Mouse (Mus musculus): ENCODE results near the gene Fam57b.

The Fam57b gene

DNA sequence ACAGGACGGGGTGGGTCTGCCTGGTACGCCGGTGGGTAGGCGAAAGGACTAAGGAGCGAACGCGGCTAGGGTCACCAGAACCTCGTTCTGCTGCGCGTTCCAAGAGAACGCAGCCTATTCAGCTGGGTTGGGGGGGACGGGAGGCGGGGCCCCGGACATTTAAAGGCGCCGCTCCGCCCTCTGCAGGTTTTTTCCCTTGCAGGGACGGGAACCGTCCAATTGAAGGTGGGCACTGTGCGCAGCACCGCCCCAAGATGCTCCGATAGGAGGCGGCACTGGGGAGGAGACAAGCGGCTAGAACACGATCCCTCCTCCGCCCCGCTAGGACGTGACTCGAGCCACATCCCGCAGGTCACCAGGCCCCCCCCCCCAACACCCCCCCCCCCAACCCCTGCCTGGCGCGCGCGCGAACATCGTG lies 1.6 kb downstream of the Fam57b start:
- peak; percentile 89 for DNase-seq (ENCODE audit: low spot score)

DNA sequence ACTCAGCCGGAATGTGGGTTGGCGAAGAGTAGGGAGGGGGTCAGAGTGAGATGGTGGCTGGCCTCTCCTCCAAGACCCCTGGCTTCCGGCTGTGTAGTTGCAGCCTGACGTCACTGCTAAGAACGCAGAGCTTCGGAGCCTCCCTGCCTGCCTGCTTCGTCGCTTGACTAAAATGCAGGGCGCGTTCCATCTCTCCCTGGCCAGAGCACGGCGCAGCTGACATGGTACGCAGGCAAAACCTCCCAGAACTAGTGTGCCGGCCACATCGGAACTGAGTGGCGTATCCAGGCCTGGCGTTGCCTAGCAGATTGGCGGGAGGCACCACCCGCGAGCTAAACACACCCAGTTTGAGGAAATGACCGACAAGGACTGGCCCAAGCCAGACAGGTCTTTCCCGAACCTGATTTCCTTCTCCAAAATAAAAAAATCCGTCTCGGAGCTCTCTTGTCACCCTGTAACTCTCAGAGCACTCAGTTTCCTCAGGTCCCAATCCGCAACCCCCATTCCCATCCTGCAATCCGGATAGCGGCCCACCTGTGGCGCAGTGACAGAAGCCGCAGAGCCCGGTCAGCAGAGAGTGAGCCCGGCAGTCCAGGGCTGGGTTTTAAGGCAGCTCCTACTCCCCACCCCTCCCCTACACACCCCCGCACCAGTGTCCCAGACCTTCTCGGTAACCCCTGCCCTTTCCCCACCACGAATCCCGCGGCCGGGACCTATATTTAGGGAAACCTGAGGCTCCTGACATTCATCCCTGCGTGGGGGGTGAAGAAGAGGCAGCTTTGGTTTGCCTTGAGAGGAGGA lies 2.2 kb downstream of the Fam57b start:
- no peak for DNase-seq (ENCODE audit: low spot score)

DNA sequence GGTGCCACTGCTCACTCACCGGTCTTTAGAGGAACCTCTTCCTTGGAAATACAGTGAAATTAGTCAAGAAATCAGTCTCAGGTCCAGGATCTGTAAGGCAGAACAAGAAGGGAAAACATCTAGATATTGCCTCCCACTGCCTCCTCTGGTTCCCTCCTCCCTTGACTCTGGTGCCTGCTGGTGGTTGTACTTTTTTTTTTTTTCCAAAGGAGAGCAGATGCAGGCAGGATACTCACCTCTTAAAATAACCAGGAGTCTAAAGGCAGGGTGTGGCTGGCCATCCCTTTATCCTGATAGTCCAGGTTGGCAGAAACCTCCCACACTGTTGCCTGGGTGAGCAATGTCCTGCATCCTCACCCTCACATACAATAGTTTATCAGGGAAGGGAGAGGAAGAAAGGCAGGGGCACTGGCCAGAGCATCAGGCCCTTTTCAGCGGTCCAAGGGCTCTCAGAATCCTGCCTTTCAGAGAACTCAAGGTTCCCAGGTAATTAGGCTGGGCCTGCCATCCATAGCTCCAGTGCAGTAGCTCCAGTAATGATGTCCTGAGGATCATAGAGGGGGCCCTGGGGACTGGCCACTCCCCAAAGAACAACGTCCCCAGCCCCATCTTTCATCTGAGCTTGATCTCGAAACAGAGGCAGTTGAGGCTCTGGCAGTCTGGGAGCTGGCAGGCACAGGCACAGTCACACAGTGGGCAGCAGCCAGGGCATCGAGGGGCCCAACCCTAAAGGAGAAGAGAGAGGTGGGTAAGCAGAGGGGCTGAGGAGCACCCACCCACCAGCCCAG lies 3.0 kb downstream of the Fam57b start:
- DNase-seq (ENCODE audit: low spot score) = no peak

DNA sequence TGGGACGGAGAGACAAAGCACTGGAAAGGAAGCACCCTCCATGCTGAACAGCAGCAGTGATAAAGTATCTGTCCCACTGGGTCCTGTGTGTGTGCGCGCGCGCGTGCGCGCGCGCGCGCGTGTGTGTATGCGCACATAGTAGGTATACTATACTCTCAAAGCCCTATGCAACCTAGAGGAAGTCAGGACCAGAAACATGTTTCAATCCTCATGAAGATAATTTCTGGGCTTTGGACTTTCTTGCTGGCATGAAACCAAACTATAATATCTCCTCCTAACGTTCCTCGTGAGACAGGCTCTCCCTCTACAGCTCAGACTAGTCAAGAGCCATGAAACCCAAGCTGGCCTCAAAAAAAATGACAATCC lies 3.6 kb downstream of the Fam57b start:
- DNase-seq (ENCODE audit: low spot score) = no peak

DNA sequence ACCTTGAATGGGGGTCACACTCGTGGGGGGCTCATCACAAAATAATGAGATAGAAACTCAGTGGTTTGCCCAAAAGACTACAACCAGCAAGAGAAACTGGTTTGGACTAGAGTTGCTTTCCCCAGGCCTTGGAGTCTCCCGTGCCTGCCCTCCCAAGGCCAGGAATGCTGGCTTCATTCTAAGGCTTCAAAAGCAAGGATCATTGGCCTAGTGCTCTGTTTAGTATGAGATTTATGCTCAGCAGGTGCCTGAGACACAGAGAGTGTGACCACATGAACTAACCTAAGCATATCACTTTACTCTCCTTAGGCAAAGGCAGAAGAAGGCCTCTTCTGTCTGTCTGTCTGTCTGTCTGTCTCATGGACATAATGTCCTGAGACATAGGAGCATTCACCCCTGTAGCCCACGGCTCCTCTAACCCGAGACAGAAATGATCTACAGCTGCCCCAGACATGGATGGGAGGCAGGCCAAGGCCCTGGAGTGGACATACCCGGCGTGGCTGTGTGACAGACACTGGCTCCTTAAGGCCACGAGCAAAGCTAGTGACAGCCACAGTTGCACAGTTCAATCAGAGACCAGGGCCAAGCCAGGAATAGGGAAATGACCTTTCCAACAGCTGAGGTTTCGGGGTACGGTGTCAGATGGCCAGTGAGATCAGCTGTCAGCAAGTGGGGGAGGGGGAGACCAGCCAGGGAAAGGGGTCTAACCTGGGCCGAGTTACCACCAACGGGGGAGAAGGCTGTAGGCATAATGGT lies 4.8 kb downstream of the Fam57b start:
- DNase-seq (ENCODE audit: low spot score) = no peak

DNA sequence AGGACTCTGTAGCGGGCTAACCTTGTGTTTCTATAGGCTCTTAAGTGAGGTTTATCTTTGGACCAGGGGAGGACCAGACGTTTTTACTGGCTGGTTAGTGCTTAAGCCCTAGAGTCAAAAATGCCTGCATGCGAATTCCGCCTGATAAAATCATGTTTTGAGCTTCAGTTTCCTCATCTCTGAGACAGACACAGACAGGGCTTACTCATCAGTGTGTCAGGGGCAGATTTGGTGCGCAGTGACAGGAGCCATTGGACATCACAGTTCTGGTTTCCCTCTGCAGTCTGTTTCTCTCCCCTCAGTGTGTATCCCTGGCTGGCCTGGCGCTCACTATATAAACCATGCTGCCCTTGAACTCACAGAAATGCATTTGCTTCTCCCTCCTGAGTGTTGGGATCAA lies 5.7 kb downstream of the Fam57b start:
- DNase-seq (ENCODE audit: low spot score) = no peak

DNA sequence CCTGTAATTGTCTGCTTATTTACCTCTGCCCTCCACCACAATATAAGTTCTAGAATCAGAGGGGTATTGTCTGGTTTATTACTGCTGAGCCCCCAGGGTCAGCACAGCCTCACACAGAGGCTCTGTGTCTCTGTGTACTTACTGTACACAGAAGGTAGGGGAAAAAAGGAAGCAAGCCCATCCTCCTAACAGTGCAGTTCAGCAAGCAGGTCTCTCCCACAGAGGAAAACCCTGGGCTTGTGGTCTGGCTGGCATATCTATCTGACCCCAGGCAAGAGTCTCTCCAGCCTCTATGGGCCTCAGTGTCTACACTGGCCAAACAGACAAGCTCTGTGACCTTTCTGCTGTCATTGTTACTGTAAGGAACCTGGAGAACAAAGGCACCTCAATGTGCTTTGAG lies 6.3 kb downstream of the Fam57b start:
- no peak for DNase-seq (ENCODE audit: low spot score)

DNA sequence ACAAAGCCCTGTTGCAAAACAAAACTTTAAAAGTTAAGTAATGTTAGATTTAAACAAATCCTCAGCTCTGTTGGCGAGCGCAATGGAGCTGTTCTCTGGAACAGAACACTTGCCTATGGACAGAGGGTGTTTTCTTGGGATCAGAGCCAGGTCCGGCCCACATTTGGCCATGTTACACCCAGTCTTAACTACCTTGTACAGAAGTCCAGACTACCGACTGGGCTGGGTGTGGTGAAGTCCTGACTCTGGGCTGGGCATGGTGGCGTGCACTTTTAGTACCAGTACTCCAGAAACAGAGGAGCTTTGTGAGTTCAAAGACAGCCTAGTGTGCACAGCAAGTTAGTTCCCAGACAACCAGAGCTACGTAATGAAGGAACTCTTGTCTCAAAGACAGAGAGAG lies 9.5 kb downstream of the Fam57b start:
- DNase-seq (ENCODE audit: low spot score) = no peak

DNA sequence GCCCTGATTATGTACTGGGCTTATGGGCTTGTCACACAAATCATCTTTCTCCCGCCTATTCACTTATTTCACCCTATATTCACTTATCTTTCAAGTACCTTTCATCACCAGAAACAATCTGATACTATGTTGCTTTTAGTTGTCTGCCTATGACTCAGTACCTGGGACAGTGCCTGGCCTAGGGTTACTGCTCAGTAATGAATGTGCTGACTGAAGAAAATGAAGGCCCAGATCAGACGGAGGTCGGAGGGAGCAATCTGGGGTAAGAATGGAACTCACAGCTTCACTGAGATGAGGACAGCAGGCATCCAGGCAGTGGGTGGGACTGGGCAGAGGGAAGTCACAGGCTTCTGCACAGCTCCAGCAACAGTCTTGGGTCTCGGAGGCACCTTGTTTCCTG lies 9.9 kb downstream of the Fam57b start:
- no peak for DNase-seq (ENCODE audit: low spot score)

DNA sequence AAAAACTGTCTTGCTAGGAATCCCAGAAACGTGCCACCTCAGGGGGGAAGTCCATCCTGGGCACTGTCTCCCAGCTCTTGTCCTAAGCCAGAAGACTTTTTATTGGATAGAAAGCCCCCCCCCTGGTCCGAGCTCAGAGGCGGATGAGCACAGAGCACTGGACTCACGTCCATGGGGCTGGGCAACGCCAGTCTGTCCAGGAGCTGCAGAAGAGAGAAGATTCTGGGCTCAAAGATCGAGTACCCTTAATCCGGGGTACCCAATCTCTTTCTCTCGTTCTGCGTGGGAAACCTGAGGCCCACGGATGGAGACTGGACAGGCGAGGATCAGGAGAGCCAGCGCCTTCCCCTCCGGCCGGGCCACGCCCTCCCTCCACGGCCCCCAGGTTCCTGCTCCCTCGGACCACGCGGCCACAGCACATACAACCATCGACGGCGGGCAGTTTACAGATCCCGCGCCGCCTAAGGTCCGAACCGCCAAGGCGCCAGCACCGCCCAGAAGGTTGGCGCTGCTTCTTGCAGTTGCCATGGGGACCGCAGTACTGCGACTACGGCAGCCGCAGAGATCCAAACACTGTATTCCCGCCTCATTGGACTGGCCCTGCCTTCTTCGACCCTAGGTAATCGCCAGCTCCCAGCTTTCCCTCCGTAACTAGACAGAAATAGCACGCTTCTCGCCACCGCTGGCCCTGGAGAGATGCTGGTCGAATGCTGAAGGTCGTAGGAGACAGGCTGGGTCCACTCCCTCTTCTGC lies 11.4 kb downstream of the Fam57b start:
- peak; percentile 83 for DNase-seq (ENCODE audit: low spot score)

DNA sequence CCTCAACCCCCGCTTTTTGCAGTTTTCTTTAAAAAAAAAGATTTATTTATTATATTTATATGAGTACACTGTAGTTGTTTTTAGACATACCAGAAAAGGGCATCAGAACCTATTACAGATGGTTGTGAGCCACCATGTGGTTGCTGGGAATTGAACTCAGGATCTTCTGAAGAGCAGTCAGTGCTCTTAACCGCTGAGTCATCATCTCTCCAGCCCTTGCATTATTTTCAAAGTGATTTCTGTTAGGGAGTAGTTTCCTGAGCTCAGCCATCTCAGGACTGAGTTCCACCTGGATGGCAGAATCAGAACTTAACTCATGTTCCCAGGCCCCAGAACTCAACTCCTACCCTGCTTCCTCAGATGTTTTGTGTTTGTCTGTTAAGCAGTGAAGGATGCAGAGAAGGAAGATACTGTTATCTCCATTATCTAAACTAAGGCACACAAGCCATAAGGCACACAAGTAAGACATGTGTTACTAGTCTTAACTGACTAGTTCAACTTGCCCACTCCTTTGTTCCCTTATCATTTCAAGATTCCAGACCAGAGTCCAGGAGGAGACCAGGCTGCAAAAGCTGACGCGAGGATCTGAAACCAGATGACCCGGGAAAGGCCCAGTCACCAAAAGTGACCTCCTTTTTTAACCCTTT lies 12.4 kb downstream of the Fam57b start:
- DNase-seq (ENCODE audit: low spot score) = no peak

DNA sequence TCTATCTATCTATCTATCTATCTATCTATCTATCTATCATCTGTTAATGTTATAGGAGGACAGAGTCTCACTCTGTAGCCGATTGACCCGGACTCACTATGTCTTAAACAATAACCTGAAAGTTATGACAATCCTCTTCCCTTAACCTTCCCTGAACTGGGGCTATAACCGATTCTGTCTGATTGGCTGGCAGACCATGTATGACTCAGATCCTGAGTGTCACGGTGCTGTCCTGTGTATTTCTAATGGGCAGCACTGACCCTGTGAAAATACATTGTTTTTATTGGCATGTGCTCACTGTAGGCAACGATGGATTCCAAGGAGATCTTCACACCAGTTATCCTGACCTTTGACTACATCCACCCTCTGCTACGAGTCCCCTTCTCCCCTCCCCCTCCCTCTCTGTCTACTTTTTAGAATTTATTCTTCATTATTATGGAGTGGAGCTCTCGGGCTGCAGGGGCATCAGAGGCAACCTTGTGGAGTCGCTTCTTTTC lies 18.3 kb downstream of the Fam57b start:
- no peak for DNase-seq (ENCODE audit: low spot score)

DNA sequence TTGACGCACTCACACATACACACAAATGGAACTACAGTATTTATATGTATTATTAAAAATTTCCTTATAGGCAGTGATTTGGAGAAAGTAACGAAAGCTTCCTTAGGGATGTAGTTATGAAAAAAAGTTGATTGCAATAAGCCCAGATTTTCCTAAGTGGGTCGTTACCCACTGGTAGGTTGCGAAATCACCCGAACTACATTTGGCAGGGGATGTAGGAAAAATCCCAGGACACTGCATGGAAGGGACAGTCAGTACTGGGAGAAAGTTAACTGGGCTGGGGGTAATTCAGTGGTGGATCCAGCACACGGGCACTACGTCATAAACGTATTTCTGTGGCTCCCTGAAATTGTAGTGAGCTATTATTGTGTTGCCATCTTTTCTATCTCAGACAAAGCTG lies 19.0 kb downstream of the Fam57b start:
- no peak for DNase-seq (ENCODE audit: low spot score)

DNA sequence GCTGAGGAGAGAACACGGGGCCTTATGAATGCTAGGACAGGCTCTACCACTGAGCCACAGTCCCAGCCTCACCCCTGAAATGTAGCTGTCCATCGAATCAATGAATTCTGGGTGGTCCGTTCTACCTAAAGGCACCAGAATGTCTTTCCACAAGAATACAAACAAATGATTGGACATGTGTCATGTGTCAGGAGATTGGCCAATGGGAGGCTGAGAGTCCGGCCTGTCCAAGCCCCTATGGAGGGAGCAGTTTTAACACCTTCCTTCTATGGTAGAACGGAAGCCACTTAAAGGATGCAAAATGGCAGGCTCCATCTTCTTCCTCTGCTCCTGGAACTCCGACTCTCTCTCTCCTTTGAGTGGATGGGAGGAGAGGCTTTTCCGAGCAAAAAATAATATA lies 20.1 kb downstream of the Fam57b start:
- DNase-seq (ENCODE audit: low spot score) = no peak

DNA sequence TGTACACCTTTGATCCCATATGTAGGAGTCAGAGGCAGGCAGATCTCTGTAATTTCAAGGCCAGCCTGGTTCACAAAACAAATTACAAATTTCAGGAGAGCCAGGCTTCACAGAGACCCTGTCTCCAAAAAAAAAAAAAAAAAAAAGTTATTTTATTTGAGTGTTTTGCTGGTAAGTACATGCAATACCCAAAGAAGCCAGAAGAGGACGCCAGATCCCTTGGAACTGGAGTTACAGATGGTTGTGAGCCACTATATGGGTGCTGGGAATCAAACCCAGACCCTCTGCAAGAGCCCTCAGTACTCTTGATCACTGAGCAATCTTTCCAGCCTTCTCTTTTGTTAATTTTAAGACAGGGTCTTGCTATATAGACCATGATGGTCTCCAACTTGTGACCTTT lies 21.4 kb downstream of the Fam57b start:
- no peak for DNase-seq (ENCODE audit: low spot score)

DNA sequence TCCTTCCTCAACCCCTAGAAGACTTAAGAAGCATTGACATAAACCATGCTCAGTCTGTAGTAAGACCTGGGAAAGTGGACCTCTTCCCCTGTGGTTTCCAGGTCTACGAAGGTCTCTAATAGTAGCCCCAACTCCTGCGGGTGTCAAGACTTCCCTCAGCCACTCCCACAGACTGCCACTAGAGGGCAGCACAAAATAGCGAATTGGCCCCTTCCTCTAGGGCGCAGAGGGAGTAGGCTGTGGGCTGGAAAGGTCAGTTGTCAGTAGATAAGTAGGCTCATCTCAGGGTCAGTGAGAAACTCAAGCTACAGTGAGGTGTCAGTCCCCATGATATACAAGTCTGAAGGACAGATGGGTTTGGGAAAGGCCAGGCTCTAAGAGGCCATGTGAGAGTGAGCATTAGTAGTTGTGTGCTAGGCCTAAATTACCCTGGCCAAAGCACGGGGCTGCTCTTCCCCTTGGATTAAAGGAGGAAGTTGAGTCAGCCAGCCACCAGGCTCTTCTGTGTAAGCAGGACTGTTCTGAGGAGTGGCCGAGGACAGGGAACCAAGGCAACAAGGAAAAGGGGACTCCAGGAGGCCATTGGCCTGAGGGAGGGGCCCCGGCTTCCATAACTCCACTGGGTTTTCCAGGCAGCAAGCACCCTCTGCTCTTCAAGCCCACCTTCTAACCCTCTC lies 24.5 kb downstream of the Fam57b start:
- DNase-seq (ENCODE audit: low spot score) = peak; percentile 78

DNA sequence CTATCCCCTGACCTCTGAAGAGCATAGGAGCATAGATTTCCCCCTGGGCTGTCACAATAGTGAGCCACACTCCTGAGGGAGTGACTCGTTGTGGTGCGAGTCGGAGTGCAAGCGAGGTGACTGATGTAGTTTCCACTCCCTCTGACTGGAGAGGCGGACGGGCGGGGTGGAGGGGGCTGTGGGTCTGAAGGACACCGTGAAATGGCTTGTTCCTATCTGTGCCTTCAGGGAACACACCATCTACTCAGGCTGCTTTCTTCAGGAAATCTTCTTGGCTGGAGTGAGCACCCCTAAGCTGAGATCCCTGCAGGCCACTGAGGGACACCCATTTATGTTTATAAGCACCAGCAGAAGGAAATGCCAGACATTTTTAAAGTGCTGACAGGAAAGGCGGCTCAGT lies 25.3 kb downstream of the Fam57b start:
- DNase-seq (ENCODE audit: low spot score) = no peak

DNA sequence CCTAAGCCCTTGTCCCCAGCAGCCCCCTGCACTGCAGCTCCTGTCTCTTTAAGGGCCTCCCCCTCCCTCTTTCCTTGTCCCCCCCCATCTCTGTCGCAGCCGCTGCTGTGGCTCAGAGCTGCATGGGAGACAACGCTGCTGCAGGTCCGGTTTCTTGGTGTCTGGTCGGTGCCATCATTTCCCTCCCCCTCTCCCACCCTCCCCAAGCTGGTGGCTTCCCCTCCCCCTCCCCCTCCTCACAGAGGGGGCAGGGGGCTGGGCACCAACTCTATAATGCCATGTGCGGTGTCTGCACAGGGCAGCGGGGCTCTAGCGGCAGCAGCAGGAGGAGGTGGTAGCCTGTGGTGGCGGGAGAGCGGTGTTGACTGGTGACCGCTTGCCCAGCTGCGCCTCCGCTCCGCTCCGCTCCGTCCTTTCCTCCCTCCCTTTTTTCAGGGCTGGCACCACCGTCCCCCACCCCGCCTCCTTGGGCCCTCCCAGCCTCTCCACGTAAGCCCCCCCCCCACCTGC lies 25.8 kb downstream of the Fam57b start:
- DNase-seq (ENCODE audit: low spot score) = no peak

DNA sequence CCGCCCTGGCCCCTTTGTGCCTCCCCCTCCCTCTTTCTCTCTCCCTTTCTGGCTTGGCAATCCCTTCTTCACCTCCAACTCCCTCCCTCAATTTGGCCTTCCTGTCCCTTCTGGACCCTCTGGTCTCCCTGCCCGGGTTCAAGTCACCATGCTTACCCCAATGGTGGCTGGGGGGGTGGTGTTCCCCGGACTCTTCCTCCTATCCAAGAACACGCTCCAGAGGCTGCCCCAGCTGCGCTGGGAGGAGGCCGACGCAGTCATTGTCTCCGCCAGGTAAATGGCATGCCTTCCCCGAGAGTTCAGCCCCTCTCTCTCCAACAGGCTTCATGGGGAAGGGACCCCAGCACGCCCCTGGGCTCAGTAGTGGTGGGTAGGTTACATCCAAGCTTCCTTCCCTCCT lies 26.5 kb downstream of the Fam57b start:
- DNase-seq (ENCODE audit: low spot score) = no peak

DNA sequence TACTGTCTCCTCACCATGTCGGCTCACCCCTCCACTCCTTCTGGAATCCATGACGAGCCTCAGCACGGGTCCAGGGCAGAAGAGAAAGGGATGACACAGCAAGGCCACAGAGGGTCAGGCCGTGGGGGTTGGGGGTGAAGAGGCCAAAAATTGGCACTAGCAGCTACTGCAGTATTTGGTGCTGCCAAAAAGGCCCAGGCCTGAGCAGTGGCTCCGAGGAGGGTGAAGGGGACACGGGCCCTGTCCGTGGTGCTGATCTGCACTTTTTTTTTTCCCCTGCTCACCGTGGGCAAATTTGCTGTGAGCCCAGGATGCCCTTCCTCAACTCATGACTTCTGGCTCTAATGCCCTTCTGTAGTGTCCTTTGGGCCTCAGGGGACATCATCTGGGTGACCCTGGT lies 27.9 kb downstream of the Fam57b start:
- no peak for DNase-seq (ENCODE audit: low spot score)

DNA sequence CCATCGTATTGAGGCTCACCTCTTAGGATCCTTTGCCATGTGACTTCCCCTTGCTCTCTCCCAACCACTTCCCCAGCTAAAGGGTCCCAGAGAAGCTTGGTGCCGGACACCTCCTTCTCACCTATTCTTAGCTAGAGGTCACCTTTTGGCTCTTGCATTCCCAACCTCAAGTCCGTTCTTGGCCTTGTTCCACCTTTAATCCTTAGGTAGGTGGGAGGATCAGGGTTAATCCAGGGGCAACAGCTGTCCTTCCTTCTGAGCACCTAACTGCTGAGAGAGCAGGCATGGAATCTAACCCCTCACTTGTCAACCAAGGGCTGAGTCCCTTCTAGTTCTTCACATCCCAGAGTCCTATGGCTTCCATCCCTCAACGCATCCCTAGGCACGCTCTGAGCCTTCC lies 28.5 kb downstream of the Fam57b start:
- no peak for DNase-seq (ENCODE audit: low spot score)
